Mouse (Mus musculus): ENCODE results near the gene Ptpn14. TPM values are rescaled to one million over a fixed set of nuclear protein-coding genes. Genes with fewer than 3 reads are reported as not detected.

Ptpn14 gene
- 1.5 and 1.9 TPM in 2 replicates for polyA plus RNA-seq (2015; fragmentation: Nextera tagmentation; extraction: Ambion mirVana)

DNA sequence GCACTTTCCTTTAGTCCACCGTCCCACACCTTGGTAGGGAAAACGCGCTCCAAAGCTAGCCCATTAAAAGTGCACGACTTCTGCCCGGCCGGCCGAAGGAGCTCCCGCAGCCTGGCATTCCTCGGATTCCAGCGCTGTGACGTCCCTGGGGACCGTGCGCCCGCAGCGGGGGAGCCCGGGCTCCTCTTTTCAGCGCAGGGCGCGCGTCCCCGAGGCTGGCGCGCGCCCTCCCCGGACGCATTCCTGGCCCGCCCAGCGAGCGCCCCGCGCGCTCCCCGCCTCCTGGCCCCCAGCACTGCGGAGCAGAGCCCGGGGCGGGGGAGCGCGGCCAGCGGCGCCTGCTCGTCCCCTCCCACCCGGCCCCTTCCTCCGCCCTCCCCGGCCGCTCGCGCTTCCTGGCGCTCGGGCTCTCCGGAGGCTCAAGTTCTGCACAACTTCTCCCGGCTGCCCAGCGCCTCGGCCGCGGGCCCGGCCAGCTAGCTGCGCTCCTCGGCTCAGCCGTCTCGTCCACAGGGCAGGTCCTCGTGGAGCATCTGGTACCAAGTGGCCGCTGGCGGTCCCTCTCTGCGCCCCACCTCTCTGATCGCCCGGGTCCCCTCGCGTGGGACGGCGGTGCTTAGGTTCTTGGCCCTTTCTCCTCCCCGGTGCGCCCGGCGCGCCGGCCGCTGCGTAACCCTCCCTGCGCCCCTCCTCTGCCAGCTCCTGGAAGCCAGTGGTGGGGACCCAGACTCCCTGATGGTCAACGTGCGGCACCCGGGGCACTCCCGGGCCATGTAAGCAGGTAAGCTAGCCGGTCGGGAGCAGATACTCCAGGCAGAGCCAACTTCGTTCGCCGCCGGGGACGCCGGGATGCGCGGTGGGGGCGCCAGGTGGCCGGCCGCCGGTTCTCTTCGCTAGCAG lies at the start of gene Ptpn14:
Gene Ptpn14, plus strand, starts transcription at position 385 of the 900 bp plus-strand sequence.
- Histone ChIP-seq H3K4me3 (ENCODE audit: low read depth, low read length) (peak within 1 kb of the TSS; percentile 76), H3K9me3 (ENCODE audit: control insufficient read depth) (no peaks in the 10 kb centered on the region), H3K27me3 (replicated peaks; ENCODE audit: control insufficient read depth, insufficient read depth, low read length) (peaks cover 3% of the 10 kb centered on the region; the same call in 1 of the 2 replicates), H3K9ac (ENCODE audit: low read depth, low read length) (peak within 1 kb of the TSS; percentile 59), H3K4me2 (replicated peaks; ENCODE audit: low read depth) (peak within 1 kb of the TSS; percentile 95), H3K4me1 (replicated peaks; ENCODE audit: control insufficient read depth, insufficient read depth, low read length) (no peaks in the 10 kb centered on the region), H3K27ac (ENCODE audit: low read depth, low read length) (peak within 1 kb of the TSS; percentile 79), H3K36me3 (ENCODE audit: control insufficient read depth, insufficient read depth) (no peaks in the 10 kb centered on the region)
- WGBS, result 0% methylated on average over 73 of the region's 98 CpGs
- TF ChIP-seq CTCF (IDR thresholded peaks at IDR 0.05; ENCODE audit: low read depth), result no peak
- ATAC-seq, result peak; percentile 88

DNA sequence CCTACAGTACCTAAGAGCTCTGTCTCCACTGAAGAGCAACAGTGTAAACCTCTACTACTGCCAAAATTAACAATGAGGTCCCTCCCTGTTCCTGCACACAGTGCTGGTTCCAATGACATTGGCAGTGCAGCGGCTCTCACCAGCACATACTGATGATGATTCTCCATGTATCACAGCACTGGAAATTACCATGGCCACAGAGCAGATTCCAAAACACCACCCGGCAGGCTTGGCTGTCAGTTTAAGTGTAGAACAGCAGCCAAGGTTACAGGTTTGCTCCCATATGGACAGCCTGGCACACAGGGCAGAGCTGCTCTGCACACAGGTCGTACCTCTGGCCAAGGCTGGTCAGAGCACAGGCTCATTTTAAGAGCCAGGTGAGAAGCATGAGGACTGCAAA lies 48.5 kb upstream of the Ptpn14 start:
- WGBS, result 98% methylated on average over 3 of the region's 3 CpGs
- no peaks in the 10 kb centered on the region for H3K27me3 ChIP-seq (replicated peaks; ENCODE audit: control insufficient read depth, insufficient read depth, low read length)

DNA sequence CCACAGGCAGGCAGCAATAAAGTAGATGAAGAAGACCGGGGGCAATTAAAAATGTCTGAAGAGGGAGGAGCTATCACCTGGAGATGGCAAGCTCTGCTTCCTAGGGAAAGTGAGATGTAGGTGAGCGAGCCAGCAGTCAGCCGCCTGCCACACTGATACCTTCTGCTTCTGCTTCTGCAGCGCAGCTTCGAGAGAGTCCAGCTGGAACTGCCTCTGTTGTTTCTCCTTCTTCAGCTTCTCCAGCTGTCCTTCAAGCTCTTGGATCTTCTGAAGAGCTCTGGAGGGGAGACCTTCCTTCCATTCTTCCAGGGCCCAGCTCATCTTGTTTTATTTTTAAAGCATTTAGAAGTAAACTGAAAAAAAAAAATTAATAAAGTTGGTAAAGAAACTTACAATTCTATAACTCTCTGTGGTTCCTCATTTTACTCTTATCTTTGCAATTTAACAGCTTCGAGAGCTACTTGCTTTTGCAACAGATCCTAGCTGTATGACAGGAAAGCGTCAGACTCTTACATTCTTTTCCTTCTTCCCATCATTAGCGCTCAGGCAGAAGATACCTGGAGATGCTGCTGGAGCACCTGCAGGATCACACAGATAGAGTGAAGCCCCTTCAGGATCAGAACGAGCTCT lies 43.2 kb upstream of the Ptpn14 start:
- ATAC-seq, result no peak
- H3K36me3 ChIP-seq (ENCODE audit: control insufficient read depth, insufficient read depth), result peaks cover 31% of the 10 kb centered on the region

More for the DNA sequence above, 48.5 kb upstream of the Ptpn14 start:
- Histone ChIP-seq H3K27ac (ENCODE audit: low read depth, low read length) (no peak overlapping the region), H3K4me3 (ENCODE audit: low read depth, low read length) (no peak overlapping the region), H3K4me2 (replicated peaks; ENCODE audit: low read depth) (no peak overlapping the region), H3K9ac (ENCODE audit: low read depth, low read length) (no peak overlapping the region), H3K36me3 (ENCODE audit: control insufficient read depth, insufficient read depth) (peaks cover 52% of the 10 kb centered on the region), H3K4me1 (replicated peaks; ENCODE audit: control insufficient read depth, insufficient read depth, low read length) (no peaks in the 10 kb centered on the region), H3K9me3 (ENCODE audit: control insufficient read depth) (no peaks in the 10 kb centered on the region)
- no peak for ATAC-seq
- TF ChIP-seq CTCF (IDR thresholded peaks at IDR 0.05; ENCODE audit: low read depth), result no peak

DNA sequence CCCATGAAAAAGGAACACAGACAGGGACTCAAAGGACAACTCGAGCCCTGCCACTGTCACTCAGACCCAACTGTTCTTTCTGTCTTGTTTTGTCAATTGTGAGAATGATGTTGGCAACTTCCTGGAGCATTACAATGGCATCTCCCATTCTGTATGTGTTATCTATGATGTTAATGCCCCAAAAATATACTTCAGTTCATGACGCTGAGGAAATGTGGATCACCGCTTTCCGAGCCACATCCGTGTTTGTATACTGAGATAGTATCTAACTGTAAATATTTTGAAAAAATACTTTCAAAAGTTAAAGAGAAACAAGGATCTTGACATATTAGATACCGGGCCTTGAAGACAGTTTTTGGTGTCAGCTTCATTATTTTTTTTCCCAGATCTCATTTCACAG lies 42.0 kb upstream of the Ptpn14 start:
- Histone ChIP-seq H3K36me3 (ENCODE audit: control insufficient read depth, insufficient read depth) (peaks cover 21% of the 10 kb centered on the region), H3K4me1 (replicated peaks; ENCODE audit: control insufficient read depth, insufficient read depth, low read length) (0 out of 2 replicates have a peak, but pooled peaks cover 4% of the 10 kb centered on the region), H3K9ac (ENCODE audit: low read depth, low read length) (no peak overlapping the region), H3K9me3 (ENCODE audit: control insufficient read depth) (no peaks in the 10 kb centered on the region), H3K27ac (ENCODE audit: low read depth, low read length) (no peak overlapping the region), H3K4me3 (ENCODE audit: low read depth, low read length) (no peak overlapping the region), H3K27me3 (replicated peaks; ENCODE audit: control insufficient read depth, insufficient read depth, low read length) (no peaks in the 10 kb centered on the region), H3K4me2 (replicated peaks; ENCODE audit: low read depth) (no peak overlapping the region)
- 70% methylated on average over 6 of the region's 6 CpGs for WGBS
- ATAC-seq, result no peak
- TF ChIP-seq CTCF (IDR thresholded peaks at IDR 0.05; ENCODE audit: low read depth), result no peak

More for the DNA sequence above, 43.2 kb upstream of the Ptpn14 start:
- H3K4me2 ChIP-seq (replicated peaks; ENCODE audit: low read depth), result no peak overlapping the region
- no peak for TF ChIP-seq CTCF (IDR thresholded peaks at IDR 0.05; ENCODE audit: low read depth)
- no peak overlapping the region for H3K9ac ChIP-seq (ENCODE audit: low read depth, low read length)
- WGBS, result 89% methylated on average over 9 of the region's 9 CpGs
- H3K27me3 ChIP-seq (replicated peaks; ENCODE audit: control insufficient read depth, insufficient read depth, low read length), result no peaks in the 10 kb centered on the region
- H3K9me3 ChIP-seq (ENCODE audit: control insufficient read depth), result no peaks in the 10 kb centered on the region
- H3K27ac ChIP-seq (ENCODE audit: low read depth, low read length), result no peak overlapping the region
- H3K4me3 ChIP-seq (ENCODE audit: low read depth, low read length), result no peak overlapping the region
- H3K4me1 ChIP-seq (replicated peaks; ENCODE audit: control insufficient read depth, insufficient read depth, low read length), result 0 out of 2 replicates have a peak, but pooled peaks cover 4% of the 10 kb centered on the region

DNA sequence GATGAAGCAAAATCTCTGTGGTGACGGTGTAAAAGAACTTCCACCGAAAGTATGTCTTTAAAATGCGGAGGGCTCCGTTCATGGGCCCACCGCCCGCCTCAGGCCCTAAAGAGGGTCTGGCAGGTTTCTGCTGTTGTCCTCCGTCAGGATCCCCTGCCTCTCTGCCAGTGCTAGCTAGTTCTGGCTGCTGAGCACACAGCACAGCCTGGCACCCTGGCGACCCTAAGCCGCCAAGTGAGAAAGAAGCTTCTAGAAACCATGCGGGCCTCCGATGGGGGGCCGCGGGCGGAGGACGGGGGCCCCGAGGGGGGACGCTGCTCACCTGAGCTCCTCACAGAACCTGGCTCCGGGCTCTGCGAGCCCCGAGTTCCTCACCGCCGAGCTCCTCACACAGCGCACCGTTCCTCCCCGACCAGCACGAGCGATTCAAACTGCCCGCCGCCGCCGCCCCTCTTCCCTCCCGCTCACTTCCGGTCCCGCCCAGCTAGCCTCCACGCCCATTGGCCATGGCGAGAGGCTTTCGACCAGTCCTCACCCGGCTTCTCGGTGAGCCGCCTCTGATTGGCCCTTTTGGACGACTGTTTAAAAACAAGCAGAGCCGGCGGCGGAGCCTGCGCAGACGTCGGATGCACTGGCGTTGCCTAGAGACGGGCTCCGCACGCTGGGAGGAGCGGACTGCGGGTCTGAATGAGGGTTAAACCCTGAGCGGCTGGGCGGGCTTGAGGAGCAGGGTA lies 40.2 kb upstream of the Ptpn14 start, which contains the start of gene Cenpf:
Gene Cenpf, minus strand, starts transcription at position 433 of the 734 bp plus-strand sequence.
- H3K27me3 ChIP-seq (replicated peaks; ENCODE audit: control insufficient read depth, insufficient read depth, low read length), result no peaks in the 10 kb centered on the region
- peak within 1 kb of the TSS; percentile 55; the same call in 1 of the 2 replicates for H3K9ac ChIP-seq (ENCODE audit: low read depth, low read length)
- peaks cover 7% of the 10 kb centered on the region for H3K36me3 ChIP-seq (ENCODE audit: control insufficient read depth, insufficient read depth)
- H3K9me3 ChIP-seq (ENCODE audit: control insufficient read depth), result no peaks in the 10 kb centered on the region
- H3K4me1 ChIP-seq (replicated peaks; ENCODE audit: control insufficient read depth, insufficient read depth, low read length), result 0 out of 2 replicates have a peak, but pooled peaks cover 4% of the 10 kb centered on the region
- no peak for TF ChIP-seq CTCF (IDR thresholded peaks at IDR 0.05; ENCODE audit: low read depth)
- peak; percentile 100 for ATAC-seq
- no peak within 1 kb of the TSS for H3K27ac ChIP-seq (ENCODE audit: low read depth, low read length)
- H3K4me3 ChIP-seq (ENCODE audit: low read depth, low read length), result peak within 1 kb of the TSS; percentile 74
- under 1% methylated on average over 55 of the region's 55 CpGs for WGBS
- peak within 1 kb of the TSS; percentile 90 for H3K4me2 ChIP-seq (replicated peaks; ENCODE audit: low read depth)
